Mouse (Mus musculus): ENCODE results near the gene Bmf. TPM values are rescaled to one million over a fixed set of nuclear protein-coding genes. Genes with fewer than 3 reads are reported as not detected.
A peak's percentile ranks its signal among the peaks of the same experiment; 100 is the strongest.

The Bmf gene
- polyA plus RNA-seq, 3 experiments from 2014 or later = 0.81 to 2.8 (median 1.7) TPM

DNA sequence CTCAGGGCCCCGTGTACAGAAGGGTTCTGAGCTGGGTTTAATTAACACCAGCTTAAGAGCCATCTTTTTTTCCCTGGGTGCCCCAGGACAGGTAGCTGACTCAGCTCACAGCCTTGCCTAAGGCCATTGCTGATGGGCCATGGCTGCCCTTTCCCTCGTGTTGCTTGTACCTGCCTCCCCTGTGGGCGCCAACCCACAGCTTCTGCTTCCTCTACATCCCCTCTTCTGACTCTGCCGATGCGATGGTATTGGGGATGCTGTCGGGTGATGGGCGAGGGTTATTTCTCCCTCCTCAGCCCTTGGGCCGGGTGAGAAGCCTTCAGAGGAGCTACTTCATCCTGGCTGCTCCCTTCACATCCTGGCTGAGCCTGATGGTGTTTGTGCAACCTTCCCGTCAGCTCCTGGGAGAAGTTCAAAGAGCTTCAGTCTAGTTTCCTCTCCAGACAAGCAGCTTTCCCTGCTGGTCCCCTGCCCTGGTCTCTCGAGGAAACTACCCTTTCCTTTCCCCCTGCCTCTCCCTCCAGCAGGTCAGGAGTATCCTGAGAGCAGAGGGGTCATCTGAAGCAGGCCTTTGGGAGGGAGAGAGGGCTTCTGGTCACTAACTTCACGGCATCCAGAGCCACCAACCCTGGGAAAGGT lies 37.6 kb downstream of the Bmf start:
- ATAC-seq = no peak

DNA sequence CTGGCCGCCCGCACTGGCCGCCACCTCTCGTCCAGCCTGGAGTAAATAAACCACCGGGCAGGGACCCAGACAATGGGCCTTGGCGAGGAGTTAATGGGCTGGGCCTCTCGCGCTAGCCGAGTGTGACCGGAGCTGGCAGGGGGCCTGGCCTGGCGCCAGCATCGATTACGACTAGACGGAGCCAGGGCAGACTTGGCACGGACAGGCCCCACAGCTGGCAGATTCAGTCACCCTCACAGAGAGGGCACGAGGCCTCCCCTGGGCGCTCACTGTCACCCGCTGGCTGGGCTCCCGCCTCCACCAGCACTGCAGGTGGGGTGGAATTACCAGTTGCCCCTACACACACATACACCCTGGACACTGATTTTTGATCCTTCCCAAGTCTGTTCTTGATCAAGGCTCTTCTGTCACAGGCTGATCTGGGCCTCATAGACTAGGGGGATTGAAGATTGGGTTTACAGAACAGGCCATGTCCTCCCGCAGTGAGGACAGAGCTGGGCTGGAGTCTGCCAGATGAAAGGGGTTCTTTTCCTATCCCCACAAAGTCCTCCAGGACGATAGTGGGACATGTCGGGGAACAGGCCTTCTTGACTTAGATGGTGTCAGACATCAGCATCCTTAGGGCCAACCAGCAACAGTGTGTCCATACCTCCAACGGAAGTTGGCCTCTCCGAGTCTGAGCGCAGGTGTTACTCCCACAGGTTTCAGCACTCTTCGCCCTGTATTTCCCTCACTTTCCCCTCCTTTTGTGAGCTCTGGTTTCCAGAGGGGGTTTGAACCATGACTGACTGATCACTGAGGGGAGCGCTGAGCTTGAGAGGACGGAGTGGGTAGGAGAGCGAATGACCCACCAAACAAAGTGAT lies 38.8 kb downstream of the Bmf start:
- ATAC-seq = no peak

DNA sequence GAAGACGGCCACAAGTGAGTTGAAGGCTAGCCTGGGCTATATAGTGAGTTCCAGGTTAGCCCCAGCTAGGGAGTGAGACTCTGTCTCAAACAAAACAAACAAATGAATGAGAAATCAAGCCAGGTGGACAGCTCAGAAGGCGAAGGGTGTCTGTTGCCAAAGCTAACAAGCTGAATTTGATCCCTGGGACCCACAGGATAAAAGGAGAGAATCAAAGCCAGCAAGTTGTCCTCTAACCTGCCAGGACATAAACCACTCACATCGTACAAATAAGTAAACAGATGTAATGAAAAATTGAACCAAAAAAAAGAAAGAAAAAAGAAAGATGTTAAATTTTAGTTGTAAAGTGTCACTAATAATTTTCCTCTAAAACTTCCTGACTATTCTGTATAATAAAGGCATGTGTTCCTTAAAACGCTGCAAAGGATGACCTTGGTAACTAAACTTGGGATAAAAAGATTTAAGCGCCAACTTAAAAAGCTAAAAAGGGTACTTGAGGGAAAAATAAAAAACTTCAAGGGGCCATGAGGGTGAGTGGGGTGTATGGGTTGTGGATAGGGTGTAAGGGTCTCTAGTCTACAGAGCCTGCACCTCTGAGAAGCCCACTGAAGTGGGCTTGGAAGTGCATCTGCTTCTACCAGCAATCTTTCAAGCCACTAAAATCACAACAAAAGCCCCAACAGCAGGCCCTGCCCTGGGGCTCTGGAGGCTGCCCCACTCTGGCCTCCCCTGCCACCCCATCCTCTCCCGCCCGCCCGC lies 39.6 kb downstream of the Bmf start:
- ATAC-seq = no peak

DNA sequence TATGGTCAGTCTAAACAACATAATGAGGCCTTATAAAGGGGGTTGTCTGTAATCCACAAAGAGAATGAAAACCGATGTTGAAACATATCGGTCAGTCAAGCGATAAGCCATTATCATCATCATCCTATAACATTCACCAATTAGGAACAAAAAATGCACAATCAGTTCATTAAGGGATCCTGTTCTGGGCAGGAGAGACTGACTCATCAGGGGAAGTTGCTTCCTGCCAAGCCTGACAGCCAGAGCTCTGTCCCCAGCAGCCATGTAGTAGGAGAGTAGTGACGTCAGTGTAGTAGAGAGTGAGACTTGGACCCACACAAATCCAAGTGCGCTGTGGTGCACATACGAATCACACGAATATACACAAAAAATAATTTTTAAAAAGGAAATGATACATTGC lies 42.4 kb downstream of the Bmf start:
- ATAC-seq = no peak

DNA sequence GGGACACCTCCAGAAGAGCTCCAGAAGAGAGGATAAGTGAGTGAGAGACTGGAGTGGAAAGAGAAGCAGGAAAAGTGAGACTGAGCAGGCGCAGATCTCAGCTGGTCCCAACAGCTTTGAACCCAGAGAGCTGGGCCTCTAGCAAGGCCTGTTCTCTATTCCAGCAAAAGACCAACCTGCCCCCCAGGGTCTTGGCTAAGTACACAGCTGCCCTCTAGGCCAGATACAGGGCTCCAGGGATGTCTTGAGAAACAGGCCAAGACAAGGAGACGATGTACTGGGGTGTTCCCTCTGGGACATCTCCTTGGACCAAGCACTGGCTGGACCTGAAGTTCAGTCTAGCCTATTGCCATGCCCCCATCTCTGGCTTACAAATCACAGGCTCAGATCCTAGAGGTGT lies 49.3 kb downstream of the Bmf start:
- no peak for ATAC-seq

DNA sequence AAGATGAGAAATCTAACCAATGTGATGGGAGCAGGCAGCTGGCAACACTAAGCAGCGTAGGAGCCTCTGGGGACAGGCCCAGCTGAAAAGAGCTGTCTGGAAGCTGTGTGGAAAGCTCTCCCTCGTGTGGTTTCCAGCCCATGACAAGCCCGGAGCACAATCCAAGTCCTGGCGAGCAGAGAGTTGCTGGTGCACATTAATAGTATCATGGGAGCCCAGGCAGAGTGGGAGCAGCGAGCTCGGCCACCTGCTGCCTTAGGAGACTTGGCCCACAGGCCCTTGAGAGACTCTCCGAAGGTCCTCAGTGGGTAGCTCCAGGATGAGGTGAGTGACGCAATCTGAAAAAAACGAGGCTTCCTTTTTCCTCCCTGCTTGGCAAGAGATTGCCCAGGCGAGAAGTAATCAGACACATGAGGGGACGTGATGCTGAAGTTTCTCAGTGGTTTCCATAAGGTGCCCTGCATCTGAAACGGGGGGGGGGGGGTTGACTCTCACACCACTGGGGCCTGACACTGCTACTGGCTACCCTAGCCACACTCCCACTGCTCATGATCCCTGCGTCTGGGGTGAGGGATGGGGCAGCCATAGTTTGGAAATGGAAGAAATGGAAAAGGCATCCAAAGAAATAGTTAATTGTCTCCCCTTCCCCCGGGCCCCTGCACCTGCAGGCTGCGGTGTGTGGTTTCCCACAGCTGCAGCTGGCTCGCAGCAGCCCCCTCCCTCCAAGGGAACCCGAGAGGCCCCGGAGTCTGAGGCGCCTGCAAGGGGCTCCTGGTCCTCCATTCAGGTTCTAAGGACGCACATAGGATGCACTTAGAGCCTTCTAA lies 50.1 kb downstream of the Bmf start:
- no peak for ATAC-seq

DNA sequence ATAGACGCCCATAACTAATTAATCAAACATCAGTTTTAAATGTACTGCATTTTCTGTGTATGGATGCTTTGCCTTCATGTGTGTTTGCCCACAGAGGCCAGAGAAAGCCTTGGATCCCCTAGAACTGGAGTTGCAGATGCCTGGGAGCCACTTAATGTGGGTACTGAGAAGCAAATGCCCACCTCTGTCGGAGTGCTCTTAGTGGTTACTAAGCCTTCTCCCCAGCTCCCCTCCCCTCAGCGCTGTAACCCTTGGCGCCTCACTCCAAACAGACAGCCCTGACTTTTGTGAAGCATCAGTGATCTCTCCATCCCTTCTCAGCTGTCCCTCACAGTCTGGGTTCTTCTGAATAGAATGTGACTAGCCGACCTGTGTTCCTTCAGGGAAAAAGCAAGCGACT lies 51.0 kb downstream of the Bmf start:
- ATAC-seq = no peak

DNA sequence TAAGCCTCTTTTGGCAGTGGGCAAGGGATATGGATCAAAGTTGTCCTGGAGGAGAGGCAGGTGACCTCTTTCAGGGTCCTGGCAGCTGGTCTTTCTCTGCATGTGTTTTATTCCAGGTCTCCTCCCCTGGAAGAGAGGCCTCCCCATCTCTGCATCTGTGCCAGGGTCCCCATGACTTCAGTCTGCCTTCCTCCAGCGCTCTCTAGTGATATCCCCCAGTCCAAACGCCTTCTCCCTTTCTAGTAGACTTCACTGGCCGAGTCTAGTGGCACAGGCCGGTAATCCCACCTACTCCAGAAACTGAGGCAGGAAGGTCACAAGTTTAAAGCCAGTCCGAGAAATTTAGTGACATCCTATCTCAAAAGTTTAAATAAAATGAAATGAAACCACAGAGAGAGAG lies 51.6 kb downstream of the Bmf start:
- ATAC-seq = no peak

DNA sequence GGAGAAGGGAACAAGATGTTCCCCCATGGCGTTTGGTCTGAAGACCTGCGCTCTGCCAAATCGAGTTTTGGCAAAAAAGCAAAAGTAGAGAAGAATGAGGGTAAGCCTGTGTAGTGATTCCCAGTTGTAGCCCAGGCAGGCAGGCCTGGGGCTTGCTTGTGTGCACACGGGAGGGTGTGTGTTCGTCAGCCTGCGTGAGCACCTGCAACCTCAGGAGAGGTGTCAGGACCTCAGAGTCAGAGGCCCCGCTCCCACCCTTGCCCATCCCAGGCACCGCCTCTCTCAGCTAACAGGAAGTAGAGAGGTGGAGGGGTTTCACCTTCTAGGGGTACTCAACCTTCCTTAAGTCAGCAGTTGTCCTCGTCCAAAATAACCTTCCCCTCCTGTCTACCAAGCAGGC lies 54.5 kb downstream of the Bmf start:
- ATAC-seq = no peak

DNA sequence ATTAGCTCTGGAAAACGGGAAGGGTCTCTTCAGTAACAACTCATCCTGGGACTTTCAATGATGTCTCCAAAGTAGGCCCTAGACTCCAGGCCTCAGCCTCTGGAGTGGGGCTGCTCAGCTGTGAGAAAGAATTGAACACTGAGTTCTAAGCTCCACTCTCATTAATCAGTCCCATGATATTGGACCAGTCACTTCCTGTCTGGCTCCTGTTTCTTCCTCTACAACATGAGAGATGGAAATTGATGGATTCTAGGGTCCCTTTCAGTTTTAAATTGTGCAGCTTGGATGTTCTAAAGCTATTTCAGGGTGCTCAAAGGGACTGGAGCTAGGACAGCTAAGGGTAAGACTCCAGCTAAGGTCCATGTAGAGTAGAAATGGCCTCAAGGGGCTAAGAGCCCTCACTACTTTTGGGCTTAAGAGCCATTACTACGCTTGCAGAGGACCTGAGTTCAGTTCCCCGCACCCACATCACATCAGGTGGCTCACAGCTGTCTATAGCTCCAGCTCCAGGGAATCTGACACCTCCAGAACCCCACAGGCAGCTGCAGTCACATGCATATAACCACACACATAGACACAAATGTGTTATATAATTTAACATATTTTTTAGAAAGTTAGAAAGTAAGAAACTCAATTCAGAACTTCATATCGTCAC lies 57.6 kb downstream of the Bmf start:
- ATAC-seq = peak; percentile 13

DNA sequence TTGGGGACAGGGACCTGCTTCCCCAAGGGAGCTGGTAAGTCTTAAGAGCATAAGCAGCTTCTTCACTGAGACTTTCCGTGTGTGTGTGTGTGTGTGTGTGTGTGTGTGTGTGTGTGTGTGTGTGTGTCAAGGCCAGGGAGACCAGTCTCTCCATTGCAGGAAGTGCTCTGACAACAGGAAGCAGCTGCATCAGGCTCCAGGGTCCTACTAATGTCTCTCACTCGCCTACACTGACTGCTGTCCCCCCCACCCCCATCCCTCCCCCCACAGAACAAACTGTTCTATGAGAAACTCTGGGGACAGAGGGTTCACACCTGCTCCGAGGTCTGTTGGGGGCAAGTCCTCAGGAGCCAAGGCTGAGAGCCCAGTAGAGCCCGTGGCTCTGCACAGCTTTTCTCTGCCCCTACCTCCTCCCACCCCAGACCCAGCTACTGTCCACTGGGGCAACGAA lies 58.2 kb downstream of the Bmf start:
- ATAC-seq = peak; percentile 58

DNA sequence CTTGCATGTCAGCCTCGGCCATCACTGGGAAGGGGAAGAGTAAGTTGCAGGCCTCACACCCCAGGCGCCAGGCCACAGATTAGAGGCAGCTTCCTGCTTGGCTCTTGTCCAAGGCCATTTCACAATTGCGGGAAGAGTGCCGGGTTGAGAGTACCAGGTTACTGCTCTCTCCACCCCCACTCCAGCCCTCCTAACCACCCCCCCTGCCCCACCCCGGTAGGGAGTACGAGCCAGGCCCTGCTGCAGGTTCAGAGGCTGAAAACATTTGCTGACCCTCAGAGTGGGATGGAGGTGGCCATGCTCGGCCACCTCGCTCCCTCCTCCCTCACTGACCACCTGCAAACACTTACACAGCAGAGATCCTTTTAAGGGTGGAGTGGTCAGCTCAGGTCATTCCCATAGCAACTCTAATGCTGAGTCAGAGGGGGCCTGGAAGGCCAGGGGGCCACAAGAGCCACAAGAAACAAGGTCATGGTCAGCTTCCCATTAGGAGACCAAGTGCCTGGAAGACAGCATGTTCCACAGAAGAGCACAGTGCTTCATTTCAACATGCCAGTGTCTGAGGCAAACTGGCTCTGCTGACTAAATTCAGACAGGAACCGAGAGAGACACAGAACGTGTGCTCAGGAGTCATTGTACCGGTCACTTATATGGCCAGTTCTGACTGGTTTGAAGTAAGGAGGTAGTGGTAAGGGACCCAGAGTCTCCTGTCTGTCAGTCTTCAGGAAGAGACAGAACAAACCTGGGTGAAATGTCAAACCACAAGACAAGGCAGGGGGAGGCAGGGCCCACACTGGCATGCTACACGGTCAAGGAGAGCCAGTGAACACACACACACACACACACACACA lies 59.0 kb downstream of the Bmf start:
- ATAC-seq = peak; percentile 31

DNA sequence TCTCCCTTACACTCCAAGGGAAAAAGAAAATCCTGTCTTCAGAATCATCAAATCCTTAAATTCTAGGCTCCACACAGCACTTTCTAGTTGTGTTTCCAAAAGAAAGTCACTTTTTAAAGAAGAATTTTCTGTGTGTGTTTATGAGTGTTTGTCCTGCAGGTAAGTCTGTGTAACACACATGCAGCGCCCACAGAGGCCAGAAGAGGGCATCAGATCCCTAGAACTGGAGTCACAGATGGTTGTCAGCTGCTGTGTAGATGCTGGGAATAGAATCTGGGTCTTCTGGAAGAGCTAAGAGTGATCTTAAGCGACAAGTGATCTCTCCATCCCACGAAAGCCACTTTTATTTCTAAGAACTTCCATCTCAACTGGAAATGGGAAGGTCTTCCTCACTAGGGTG lies 61.7 kb downstream of the Bmf start:
- ATAC-seq = no peak

DNA sequence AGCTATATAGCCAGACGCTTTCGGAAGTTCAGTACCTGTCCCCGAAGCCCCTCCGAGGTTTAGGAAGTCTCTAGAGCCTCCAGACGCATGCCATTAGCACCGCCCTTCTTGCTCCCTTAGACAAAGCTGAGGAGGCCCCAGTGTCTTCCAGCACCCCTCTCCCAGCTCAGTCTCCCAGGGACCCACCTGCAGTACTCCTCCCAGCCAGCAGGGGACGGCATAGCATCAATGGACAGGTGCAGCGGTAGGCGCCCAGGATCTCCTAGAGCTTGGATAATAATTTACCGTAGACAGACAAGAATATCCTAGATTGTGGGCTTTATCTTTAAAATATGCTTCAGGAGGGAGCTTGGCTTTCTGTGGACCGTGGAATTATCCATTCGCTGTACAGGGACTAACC lies 62.6 kb downstream of the Bmf start:
- peak; percentile 61 for ATAC-seq

DNA sequence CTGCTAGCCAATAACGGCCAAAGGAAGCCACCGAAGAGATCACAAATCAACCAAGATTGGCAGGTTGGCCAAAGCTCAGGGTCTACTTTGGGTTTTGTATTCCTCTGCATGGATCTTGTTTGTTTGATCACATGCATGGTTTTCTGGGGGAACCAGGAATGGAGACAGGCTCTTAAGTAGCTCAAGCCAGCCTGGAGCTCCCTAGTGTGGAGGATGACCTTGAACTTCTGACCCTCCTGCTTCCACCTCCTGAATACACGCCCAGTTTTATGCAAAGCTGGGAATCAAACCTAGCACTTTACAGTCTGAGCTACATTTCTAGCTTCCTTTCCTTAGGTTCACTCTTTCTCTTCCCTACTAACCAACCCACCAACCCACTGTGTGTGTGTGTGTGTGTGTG lies 64.1 kb downstream of the Bmf start:
- ATAC-seq = no peak

DNA sequence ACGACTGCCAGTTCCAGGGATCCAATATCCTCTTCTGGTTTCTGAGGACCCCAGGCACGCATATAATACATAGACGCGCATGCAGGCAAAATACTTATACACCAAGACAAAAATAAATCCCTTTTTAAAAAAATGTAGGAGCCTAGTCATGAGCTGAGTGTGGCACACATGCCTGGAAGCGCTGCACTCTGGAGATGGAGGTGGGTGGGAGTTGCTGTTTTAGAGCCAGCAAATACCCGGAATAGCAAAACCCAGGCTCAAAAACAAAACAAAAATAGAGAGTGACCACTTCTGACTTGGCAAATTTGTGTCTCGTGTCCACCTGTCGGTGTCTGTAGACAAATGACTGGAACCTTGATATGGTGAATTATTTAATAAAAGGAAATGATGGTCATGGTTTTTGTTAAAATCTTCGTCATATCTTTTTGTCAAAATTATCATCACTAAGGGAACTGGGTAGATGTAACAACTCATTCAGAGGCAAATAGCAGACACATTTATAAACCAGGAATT lies 65.0 kb downstream of the Bmf start:
- ATAC-seq = no peak

DNA sequence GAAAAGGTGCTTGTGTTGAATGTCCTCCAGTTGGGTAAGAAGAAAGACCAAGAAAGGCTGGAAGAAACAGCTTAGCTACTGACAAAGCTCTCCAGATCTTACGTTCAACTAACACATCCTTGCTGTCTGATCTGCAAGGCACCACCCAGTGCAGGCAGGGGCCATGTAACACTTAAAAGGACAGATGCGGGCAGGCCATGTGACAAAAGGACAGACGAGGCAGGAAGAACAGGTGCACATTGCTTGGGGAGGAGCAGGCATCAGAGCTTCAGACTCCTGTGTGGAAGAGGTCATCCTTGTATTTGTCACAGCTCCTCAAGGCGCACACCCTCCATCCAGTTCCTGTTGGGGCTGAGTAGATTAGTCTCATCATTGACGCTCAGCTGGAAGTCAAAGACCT lies 66.5 kb downstream of the Bmf start:
- ATAC-seq = no peak

DNA sequence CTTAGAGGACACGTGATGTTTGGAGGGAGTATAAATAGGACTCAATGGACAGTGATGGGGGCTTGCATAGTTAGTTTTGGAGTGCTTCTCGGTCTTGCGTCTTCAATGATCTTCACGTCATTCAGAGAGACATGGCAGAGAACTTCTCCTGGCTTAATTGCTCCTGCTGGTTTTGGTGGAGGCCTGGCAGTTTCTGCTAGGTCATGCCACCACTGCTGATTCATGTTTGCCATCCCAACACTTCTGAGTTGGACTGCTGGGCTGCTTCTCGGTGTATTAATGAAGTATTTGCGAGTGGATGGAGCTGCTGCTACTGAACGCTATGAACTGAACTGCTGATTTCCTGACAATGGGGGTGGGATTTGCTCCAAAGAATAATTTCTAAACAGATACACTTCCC lies 68.6 kb downstream of the Bmf start:
- ATAC-seq = no peak

DNA sequence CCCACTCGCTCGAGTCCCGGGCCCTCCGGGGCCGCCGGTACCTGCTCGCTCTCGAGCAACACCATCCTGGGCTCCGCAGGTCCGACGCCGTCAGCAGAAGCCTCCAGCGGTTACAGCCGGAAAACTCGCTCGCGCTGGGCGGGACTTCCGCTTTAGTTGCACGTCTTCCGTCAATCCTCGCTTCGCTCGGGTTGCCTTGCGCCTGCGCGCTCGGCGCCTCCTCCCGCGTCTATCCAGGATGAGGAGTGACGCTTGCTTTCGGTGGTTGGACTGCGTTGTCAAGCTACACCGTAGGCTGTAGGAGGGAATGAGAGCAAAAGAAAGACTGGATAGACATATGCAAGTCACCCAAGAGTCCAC lies 70.0 kb downstream of the Bmf start, which contains the start of gene Srp14:
Gene Srp14, minus strand, starts transcription at position 162 of the 360 bp plus-strand sequence.
- peak; percentile 96 for ATAC-seq

DNA sequence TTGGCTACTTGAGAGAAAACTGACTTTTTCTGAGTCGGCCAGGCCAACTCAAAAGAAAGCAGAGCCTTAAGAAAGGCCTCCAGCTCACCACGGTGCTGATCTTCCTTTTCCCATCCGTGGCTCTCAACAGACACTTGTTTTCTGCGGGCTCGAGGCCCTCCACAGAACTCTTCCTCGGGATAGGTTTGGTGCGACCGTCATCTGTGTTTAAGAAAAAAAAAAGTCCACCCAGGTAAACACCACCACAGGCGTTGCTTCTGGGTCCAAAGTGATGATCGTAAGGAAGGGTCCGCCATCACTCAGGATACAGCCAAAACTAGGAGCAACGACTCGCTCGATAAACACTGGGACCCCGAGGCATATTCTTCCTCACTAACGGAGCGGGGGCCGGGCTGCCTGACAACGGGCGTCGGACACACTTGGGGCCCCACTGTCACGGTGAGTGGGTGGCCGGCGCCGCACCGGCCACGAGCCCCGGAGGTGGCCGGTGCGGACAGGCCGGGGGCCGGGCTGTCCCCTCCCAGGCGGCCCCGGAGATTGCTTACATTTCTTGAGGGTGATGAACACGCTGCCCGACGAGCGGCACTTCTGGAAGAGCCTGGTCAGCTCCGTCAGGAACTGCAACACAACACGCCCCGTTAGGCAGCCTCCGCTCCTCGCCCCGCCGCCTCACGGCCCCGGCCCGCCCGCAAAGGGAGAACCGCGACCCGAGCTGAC lies 70.5 kb downstream of the Bmf start:
- ATAC-seq = no peak
